ENCODE assay signal across 8 mouse cellular contexts in the genomic region with DNA sequence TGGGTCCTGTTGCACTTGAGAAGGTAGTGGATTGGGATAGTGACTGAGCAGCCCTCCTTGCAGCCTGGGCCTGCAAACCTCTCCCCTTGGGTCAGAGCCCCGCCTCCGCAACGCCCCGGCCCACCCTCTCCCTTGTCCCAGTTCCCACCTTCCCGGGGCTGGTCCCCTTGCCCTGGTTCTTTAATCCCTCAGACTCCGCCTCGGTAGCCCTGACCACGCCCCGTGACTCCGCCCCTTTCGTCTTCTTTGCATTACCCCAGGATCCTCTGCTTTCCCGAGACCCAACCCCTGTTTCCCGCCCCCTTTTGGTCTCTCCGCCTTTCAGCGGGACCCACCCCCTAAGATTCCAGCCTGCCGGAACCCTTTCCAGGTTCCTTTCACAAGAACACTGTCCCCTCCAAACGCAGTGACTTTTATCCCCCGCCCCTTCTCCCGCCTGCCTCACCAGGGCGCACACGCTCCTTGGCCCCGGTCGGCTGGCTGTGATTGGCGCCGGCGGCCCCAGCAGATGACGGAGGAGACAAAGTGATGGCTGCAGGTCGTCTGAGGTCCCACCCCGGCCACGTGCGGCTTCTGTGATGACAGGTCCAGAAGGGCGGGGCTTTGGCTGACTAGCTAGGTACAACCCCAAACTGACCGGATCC. TPM values are rescaled to one million over a fixed set of nuclear protein-coding genes. Genes with fewer than 3 reads are reported as not detected.
DNase-seq lines count a peak whose midpoint lies in the region; ATAC-seq and TF ChIP-seq lines count a peak whose summit lies in the region.

A gene (minus strand): TSS at position 562 of the 644 bp plus-strand sequence.

- H3K27ac ChIP-seq in cortical plate, adult 2 months (ENCODE audit: insufficient read depth, low read length), result peak within 1 kb of the TSS; percentile 32

- DNase-seq in gastrocnemius, adult 8-10 months (ENCODE audit: low spot score in 2 of 2), result peak; percentile 98
- DNase-seq in hindlimb bud, embryonic 11.5 days (ENCODE audit: extremely low spot score, low read depth, low spot score), result peak; percentile 91
- DNase-seq in left cerebral cortex, adult 8-10 months (ENCODE audit: low spot score in 2 of 2), result peak; percentile 89 to 92
- peak; percentile 97 for DNase-seq in right cerebral cortex, postnatal 10 days (ENCODE audit: low spot score in 2 of 2)
- DNase-seq in urinary bladder, postnatal 25 days (ENCODE audit: low spot score), result peak; percentile 98

- TF ChIP-seq POLR2A in cortical plate, adult 2 months (IDR thresholded peaks at IDR 0.05; ENCODE audit: extremely low read depth, insufficient read depth, low read length), result no peak

- no peaks in the 10 kb centered on the region for H3K36me3 ChIP-seq in megakaryocyte, embryonic 14.5 days (replicated peaks; ENCODE audit: low read length)

- H3K4me1 ChIP-seq in cortical plate, adult 2 months (ENCODE audit: control insufficient read depth, insufficient read depth, low read length), result peaks cover 5% of the 10 kb centered on the region; the same call in 1 of the 2 replicates
- H3K4me1 ChIP-seq in megakaryocyte, embryonic 14.5 days, result peaks cover 43% of the 10 kb centered on the region

- TF ChIP-seq CTCF in cortical plate, adult 2 months (IDR thresholded peaks at IDR 0.05; ENCODE audit: extremely low read depth, insufficient read depth, low read length), result no peak

- H3K27me3 ChIP-seq in megakaryocyte, embryonic 14.5 days (replicated peaks), result no peaks in the 10 kb centered on the region

- ATAC-seq in activated CD4-positive, CD25-positive, alpha-beta regulatory T cell, adult 4 months, result peak; percentile 71

- peak within 1 kb of the TSS; percentile 62 for H3K4me3 ChIP-seq in cortical plate, adult 2 months (ENCODE audit: insufficient read depth, low read length)
- H3K4me3 ChIP-seq in megakaryocyte, embryonic 14.5 days (replicated peaks), result peak within 1 kb of the TSS; percentile 94

- H3K9me3 ChIP-seq in megakaryocyte, embryonic 14.5 days, result no peaks in the 10 kb centered on the region

RNA-seq across cellular contexts. Expression of the gene that starts here (rescaled TPM):
- polyA plus RNA-seq in activated CD4-positive, CD25-positive, alpha-beta regulatory T cell, adult 4 months (2017; shearing (Covaris generic)), result 1 to 10 TPM; 2.9 to 4.0 TPM
- 28.5 and 29.2 TPM in 2 replicates for polyA plus RNA-seq in cortical plate, adult 2 months (2012; rRNA removed)
- 10 to 100 TPM; 25.3 to 30.3 (median 26.4) TPM for total RNA-seq in gastrocnemius, adult 8-10 months (2022)
- total RNA-seq in left cerebral cortex, adult 8-10 months (2022), result 10 to 100 TPM; 32.3 to 44.5 (median 37.2) TPM
- polyA plus RNA-seq in megakaryocyte, embryonic 14.5 days (2012; ENCODE audit: insufficient read depth, low replicate concordance), result 79.7 and 92.7 TPM in 2 replicates

Comparison
In these comparisons a context has a peak if more than half of its experiments do, and no peak if none do; other contexts are left out.
1. Peak in every context shown above with its lines: DNase-seq, ATAC-seq, H3K4me3 ChIP-seq and H3K27ac ChIP-seq.